Mouse (Mus musculus) right cerebral cortex, adult 18-20 months (tissue): ENCODE measurements around the gene Gm11549.

Experiments
- DNase-seq: peaks from one replicate; pipeline ENCODE4 v3.0.0; 2022; ENCODE audit warnings: mixed read lengths

Gene Gm11549

DNA sequence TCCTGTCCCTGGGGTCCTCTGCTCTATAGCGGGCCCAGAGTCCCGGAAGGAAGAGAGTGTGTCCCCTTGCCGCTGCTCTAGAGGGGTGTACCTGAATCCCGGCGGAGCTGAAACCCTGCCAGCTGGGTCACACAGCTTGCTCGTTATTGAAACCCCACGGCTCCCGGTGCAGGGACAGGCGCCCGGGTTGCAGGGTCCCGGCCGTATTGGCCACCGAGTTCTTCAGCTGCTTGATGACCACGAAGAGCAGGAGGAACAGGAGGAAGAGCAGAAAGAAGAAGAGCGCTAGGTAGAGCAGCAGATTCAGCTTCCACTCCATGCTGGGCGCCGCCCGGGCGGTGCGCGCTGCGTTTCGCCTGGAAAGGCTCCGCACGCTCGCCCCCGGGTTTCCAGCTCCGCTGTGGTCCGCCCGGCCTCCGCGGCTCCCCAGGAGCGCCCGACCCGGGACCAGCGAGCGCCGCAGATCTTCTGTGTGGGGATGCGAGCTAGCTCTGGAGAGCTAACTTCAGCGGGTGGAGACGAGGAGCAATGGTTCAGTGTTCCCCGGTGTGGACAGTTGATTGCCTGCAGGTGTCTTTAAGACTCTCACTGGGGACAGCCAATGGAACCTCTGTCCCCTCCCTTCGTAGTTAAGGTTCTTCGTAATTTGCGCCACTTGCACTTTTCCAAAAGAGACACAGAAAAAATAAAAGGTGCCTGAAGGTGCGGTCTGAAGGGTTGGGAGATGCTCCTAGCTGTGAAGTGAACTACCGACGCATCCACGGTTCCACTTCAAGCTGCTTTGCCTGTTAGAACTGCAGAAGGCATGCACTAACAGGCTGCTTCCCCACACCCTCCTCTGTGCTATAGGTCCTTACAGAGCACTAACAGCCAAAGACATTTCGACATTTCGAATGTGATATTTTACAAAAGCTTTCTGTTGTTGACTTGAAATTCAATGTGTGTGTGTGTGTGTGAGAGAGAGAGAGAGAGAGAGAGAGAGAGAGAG lies at the start of gene Gm11549:
Gene Gm11549 (minus strand): TSS at position 741 of the 988 bp plus-strand sequence.
- peak; percentile 72 for DNase-seq

DNA sequence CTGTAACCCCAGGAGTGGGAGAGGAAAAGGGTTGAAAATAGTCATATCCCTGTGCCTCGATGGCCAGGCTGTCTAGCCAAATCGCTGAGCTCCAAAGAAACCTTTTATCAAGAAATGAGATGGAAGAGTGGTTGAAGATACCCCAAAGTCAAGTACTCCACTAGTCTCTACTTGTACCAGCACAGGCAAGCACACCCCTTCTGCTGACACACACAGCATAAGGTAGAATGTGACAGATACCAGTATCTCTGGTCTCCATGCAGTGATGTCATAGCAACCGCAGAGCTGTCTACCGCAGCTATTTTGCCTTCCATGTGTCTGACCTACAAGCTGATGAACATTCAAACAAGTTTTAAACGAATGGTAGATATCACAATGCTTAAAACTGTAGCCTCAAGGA lies 48.2 kb upstream of the Gm11549 start:
- no peak for DNase-seq

DNA sequence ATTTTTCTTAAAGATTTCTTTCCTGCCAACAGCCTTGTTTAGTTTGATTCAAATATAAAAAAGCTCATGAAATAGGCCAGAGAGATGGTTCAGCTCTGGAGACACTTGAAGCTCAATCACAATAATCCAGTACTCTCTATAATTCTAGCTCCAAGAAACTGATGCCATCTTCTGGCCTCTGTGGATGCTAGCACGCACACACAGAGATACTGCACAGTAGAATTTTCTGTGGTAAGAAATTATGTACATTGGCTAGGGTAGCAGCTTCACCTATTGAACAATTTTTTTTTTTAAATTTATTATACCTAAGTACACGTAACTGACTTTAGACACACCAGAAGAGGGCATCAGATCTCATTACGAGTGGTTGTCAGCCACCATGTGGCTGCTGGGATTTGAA lies 42.1 kb upstream of the Gm11549 start:
- no peak for DNase-seq

DNA sequence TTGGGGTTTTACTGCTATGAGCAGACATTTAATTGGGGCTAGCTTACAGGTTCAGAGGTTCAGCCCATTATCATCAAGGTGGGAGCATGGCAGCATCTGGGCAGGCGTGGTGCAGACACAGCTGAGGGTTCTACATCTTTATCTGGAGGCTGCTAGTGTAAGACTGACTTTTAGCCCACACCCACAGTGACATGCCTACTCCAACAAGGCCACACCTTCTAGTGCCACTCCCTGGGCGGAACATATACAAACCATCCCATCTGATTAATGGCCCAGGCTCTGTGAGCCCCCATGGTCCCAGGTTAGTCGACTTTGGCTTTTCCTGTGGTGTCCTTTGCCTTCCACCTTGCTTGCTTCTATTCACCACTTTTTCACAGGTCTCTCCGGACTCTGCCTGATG lies 38.0 kb upstream of the Gm11549 start:
- no peak for DNase-seq

DNA sequence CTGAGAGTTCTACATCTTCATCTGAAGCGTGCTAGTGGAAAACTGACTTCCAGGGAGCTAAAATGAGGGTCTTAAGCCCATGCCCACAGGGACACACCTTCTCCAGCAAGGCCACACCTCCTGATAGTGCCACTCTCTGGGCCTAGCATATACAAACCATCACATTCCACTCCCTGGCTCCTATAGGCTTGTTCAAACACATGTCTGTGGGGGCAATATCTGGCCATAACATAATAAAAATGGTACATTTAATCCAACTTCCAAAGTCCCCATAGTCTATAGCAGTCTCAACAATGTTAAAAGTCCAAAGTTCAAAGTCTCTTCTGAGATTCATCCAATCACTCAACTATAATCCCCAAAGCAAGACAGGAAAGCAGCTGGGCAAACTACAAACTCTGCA lies 36.0 kb upstream of the Gm11549 start:
- DNase-seq = no peak

DNA sequence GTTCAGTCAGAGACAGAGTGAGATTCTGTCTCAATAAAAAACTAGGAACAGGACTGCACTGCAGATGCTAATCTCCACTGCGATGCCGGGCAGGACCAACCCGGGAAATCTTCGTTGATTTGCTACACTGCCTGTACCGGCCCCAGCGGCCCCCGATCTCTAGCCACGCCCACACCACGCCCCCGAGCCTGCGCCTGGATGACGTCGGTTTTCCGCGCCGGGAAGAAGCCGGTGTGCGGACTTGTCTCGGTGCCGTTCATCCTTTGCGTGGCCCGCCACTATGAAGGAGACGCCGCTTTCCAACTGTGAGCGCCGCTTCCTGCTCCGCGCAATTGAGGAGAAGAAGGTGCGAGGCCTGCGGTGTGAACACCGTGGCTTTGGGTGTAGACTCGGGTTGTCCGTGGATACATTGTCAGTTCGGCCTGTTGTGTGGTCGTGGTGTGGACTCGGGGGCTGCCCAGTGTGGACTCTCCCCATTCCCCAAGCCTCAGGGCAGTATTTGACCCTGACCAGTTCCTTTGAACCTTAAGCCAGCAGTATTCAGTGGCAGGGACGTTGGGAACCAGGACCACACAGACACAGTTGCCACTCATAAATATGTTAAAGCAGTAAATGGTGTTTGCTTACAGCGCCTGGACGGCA lies 30.9 kb upstream of the Gm11549 start, which contains the start of gene Exosc9:
Gene Exosc9 (plus strand): TSS at position 201 of the 642 bp plus-strand sequence.
- peak; percentile 96 for DNase-seq

DNA sequence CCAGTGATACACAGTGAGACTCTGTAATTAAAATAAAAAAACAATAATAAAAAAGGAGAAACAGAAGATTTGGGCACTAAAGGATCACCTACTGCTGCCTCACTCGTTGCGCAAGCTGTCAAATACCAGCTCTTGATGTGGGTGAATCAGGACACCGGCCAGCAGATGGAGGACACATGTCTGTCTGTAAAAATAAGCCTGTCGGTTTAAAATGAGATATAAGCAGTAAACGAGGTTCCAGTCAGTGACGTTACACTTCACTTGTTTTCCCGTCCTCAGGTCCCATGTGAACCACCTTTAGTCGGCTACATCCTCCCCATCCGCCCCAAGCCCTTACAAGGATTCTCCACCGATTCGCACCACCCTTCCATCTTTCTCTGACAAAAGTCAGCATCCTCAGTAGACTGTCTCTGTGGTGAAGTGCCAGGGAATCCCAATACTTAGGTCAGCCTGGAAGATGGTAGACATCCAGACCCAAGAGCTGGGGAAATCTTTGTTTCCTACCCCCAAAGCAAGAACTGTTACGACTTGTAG lies 30.3 kb upstream of the Gm11549 start:
- DNase-seq = peak; percentile 44

DNA sequence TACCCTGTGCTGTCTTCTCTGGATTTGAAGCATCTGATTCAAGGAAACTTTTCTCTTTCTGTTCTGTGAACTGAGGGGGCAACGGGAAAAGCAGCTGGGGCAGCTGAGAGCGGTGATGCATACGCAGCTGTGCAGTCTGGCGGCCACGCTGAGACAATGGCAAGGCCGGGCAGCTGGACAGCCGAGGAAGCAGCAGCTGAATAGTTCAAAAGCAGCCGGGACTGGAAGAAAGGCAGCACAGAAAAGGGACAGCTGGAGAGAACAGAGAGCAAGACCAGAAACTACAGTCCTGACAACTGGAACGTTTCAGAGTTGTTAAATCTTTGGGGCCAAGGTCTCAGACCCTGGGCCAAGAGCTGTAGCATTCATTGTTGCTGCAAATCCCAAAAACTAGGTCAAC lies 29.7 kb upstream of the Gm11549 start:
- peak; percentile 20 for DNase-seq

DNA sequence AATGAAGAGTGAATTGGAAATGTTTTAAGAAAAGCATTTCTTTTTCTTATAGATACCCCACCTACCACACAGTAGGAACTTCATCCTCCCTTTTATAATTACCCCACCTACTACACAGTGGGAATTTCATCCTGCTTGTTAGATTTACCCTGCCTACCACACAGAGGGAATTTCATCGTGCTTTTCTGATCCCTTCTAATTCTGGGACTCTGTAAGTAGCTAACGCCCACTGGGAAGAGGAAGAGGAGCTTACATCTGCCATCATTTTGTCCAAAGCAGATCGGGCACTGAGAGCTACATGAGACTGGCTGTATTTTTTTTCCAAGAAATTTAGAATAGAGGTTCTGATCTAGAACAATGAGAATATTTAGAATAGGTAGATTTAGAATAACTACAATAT lies 23.3 kb upstream of the Gm11549 start:
- no peak for DNase-seq

DNA sequence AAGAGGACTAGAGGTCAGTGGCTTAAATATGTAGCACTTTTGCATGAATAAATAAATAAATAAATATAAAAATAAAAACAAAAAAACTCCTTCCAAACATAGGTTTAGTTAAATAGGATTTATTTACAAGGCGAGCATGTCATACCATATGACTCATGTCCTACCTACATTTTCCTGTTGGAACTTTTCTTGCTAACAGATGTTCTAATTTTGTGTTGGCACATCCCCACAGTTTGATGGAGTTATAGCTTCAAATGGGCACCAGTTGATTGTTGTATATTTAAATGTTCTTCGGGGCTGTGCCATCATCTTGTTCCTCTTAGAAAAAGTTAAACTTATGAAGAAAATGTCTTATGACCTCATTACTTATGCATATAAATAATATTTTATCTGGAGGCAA lies 19.8 kb upstream of the Gm11549 start:
- no peak for DNase-seq

DNA sequence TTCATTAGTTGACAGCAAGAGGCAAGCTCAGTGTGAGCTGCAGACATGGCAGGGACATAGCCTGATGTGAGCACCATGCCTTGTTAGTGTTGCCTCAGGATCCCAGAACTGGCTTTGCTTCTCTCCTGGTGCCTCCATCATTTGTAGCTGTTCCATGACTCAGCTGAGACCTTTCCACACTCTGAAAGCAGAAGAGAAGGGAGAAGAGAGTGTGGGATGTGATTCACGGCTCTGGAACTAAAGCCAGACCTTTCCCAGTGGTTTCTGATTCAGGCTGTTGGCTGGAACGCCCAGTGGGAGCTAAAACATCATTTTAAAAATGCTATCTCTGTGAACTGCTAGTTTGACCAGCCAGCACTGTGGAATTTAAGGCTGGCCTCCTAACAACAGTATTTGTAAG lies 19.1 kb upstream of the Gm11549 start:
- DNase-seq = peak; percentile 65

DNA sequence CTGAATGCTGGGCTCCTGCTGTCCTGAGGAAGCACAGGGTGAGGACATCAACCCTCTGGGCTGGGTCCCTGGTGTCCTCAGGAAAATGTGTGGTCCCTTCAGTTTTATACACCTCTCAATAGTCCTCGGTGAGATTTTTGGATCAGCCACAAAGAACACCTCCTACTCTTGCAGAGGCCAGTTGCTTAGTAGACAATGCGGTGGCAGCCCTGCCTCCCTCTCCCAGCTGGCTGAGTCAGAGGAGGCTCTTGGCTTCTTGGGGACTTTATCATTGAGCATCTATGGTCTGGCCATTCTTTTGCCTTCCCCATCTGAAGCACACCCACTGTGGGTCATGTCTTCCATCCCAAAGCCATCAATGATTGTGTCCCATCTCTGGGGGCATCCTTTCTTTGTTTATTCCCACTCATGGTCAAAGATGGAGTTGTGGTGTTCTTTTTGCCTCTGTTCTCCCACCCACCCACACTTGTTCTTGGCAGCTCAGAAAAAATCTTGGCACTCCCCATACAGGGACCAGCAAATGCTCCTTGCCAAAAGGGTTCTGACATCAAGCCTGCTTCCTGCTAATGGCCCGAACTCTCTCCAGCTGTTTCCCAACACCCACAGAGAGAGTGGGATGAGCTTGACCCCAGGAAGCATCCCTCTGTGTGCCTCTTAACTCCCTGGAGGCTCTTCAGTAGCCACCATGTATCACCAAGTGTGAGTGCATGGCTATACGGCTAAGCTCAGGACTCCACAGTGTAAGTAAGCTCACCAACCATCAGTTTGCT lies 16.3 kb upstream of the Gm11549 start:
- DNase-seq = peak; percentile 61

DNA sequence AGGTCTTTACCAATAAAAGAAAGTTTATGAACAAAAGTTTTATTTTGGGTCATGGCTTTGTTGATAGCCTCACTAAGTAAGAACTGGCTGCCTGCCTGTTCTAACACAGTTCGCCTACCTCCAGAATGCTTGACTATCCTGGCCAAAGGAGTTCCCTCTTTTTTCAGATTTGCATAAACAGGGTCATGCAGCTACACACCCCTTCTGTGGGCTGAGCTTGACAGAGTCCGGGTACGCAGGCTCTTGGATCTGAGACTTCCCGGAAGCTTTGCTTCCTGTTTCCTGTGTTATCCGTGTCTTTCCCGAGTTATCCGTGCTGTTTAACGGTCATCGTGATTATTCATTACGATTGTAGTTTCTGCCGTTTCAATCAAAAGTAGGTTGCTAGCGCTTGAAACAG lies 14.4 kb upstream of the Gm11549 start:
- no peak for DNase-seq

DNA sequence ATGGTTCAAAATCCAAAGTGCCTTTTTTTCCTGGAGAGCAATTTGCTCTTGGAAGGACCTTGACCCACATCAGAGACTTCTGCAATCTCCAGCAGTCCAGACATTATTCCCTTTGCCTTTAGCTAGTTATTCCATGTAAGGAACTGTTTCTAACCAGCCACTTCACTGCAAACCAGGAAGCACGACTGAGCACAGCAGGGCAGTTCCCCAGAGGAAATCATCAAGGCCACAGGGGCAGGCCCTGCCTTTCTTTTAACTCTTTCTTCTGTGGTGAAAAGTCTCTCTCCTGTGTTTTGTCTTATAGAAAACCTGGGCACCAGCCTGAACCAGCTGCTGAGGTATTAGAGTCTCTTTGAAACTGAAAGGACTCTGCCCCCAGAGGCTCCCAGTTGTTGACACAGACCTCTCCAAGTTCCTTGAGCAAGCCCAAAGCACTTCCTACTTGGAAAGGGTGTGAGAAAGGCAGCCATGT lies 11.6 kb upstream of the Gm11549 start:
- DNase-seq = no peak

DNA sequence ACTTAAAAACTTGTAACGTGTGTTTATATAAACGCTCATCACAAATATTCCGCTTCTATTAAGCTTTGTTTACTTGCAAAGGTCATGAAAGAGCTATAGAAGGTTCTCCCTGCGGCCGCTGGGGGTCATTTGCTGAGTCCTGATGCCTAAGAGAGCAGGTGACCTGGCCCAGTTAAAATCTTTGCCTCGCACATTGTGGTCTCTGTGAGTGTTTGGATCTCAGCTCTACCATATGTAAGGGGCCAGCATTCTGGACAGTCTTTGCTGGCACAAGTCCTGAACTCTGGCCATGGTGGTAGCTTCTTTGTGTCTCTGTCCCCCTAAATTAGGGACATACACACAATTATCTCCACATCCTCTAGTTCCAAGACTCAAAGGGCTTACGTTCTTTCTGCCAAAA lies 11.1 kb upstream of the Gm11549 start:
- no peak for DNase-seq

DNA sequence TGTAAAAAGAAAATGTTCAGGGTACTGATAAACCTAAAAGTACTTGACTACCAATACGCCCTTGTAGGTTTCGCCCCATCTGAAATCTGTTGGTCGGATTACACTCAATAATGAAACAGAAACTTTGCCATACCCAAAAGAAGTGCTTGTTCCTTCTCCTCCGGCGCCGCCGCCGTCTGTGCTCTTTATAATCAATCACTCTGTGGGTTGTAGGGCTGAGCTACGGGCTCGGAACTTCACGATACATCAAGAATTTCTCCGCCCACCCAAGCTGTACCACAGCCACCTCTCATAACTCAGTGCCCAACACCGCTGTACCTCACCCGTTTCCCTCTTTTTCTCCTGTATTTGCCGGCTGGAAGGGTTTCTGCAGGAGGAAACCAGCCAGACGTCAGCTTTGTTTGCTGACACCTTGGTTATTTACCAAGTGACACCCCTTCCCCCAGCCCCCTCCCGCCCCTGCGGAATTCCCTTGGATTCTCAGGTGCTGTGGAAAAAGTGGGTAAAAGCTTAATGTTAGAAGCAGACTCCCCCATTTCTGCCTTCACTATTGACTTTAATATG lies 10.4 kb upstream of the Gm11549 start:
- no peak for DNase-seq

DNA sequence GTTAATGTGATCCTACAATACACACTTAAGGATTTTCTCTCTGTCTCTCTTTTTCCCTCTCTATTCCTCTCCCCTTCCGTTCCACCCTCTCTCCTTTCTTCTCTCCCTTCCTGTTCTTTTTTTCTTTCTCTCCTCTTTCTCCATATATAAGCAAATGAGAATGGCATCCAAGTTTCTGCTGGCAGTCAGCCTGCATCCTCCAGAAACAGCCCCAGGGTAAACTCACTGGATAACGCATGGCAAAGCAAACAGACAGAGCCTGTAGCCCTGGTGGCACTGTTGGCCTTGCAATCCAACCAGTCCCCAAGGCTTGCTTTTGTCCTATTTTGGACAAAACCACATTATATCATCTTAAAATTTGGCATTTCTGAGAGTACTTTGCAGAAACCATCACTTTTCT lies 9.6 kb upstream of the Gm11549 start:
- peak; percentile 59 for DNase-seq

DNA sequence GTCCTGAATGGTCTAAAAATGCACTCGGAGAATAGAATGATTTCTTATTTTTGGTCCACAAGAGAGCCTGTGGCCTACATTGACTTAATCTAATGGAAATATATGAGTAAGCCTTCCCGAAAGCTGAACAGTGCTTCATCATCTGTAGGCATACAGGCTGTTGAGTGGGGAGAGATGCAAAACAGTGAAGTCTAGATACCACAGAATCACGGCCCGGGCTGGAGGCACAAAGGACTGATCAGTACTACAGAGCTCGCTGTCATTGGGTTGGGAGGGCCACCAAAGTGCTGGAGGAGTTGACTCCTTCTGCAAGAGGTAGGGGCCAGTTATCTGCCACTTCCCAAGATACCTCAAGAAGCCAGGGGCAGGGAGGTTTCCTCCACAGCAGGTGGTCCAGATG lies 9.2 kb upstream of the Gm11549 start:
- DNase-seq = peak; percentile 33

DNA sequence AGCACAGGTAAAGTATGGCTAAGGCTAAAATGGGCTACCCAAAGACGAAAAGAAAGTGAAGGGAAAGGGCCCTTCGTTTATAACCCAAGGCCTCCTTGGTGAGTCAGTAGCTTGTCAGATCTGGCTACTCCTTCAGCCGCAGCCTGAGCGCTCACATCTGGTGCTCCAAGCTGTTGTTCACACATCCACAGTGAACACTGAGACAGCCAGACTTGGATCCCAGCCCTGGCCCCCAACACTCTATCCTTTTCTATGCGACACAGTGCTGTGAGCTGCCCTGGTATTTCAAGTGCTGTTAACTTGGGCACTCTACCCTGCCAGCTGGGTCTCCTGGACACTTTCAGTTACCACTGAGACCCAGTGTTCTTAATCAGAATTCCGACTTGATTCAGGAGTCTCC lies 8.7 kb upstream of the Gm11549 start:
- DNase-seq = peak; percentile 90

DNA sequence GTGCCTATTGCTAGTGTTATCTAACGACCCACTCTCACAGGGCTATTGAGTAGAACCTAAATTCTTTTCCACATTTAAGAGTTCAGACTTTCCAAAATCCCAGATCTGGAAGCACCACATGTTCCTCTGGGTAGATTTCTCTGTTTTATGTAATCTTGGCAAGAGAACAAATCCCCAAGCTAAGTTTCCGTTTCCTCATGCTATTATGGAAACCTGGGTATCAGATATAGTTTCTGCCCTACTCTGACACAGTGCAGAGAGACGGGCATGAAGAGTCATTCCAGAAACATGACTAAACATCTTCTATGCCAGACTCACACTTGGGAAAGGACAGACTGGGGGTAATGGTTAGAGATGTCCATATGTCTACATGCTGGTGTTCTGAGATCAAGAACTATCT lies 2.9 kb upstream of the Gm11549 start:
- peak; percentile 15 for DNase-seq

DNA sequence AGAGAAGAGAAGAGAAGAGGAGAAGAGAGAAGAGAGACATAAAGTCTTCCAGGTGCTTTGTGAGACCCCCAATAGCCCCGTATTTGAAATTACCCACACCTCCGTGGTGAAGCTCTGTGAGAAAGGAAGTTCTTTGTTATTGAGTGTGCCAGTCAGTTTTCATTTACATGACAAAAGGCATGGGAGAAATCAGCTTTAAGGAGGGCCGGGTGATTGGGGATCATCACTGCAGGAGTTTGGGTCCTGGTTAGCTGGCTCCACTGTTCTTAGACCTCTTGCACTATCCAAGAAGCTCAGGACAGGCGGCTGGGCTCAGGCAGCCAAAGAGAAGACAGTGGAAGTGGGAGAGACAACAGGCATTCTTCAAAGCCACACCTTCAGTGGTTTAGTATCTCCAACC lies 524 bp upstream of the Gm11549 start:
- DNase-seq = no peak

DNA sequence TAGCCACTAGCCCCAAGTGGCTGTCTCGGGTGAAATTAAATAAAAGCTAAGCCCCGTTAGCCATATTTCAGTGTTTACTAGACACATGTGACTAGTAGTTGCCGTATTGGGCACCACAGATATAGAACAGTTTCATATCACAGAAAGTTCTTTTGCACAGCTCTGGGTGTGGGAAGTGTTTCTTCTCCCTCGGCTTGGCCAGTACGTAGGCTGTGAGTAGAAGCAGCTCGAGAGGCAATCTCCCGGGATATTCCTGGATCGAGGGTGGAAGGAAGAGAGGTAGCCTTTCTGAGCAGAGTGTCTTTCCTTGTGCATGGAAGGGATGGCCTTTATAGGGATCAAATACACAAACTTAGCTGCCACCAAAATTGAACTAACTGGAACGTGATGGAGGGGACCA lies 5.4 kb downstream of the Gm11549 start:
- DNase-seq = peak; percentile 82

DNA sequence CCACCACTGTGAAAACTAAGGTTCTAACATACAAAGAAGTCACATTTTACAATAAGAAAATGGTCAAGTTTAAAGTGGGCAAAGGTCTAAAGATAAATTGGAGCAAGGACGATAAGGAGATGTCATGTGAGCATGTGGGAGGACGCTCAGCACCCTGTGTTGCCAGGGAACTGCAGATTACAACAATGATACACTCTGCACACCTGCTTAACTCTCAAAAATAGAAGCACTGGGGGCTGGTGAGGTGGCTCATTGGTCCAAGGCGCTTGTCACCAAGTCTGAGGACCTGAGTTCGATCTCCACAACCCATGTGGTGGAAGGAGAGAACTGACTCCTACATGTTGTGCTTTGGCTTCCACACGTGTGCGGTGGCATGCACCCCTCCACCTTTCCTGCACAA lies 10.1 kb downstream of the Gm11549 start:
- no peak for DNase-seq
